Mouse (Mus musculus) effector memory CD4-positive, alpha-beta T cell, adult 5 months (primary cell): ENCODE data around the gene Ccl21b. TPM values are rescaled to one million over a fixed set of nuclear protein-coding genes. Genes with fewer than 3 reads are reported as not detected.

Experiments used
- polyA plus RNA-seq: library from polyadenylated mRNA; unstranded; fragments of 100-300 nt; shearing (Covaris generic); gene quantifications from one replicate; pipeline ENCODE4 v1.2.1, GENCODE M21; 2017

The Ccl21b gene
- polyA plus RNA-seq, result not detected

GRCm38 (mm10) chr4:42255467-42255866 lies at the start of gene Ccl21b:
Gene Ccl21b (plus strand): TSS chr4:42255767.

GRCm38 (mm10) chr4:42240339-42240738 lies 15.2 kb upstream of the Ccl21b start, which contains the start of gene Gm10600:
Gene Gm10600 (plus strand): TSS chr4:42240639.

GRCm38 (mm10) chr4:42293967-42294366 lies 38.4 kb downstream of the Ccl21b start, which contains the start of gene Gm21953:
Gene Gm21953 (plus strand): TSS chr4:42294267.

Other genes starting within 250 kb of the Ccl21b start
- gene Gm21093, start 221.0 kb upstream of the Ccl21b start, polyA plus RNA-seq, result not detected
- not detected for gene Gm3893, start 164.6 kb upstream of the Ccl21b start, polyA plus RNA-seq
- not detected for gene Gm13304, start 140.9 kb upstream of the Ccl21b start, polyA plus RNA-seq
- gene Gm13306, start 102.3 kb upstream of the Ccl21b start, polyA plus RNA-seq, result not detected
- gene Gm13305, start 87.2 kb upstream of the Ccl21b start, polyA plus RNA-seq, result not detected
- gene Gm10600, start 15.1 kb upstream of the Ccl21b start, polyA plus RNA-seq, result not detected
- not detected for gene Gm21953, start 38.5 kb downstream of the Ccl21b start, polyA plus RNA-seq
- not detected for gene Fam205a3, start 62.6 kb downstream of the Ccl21b start, polyA plus RNA-seq
- gene Gm21586, start 183.6 kb downstream of the Ccl21b start, polyA plus RNA-seq, result not detected
- gene Gm2163, start 211.0 kb downstream of the Ccl21b start, polyA plus RNA-seq, result not detected